Mouse (Mus musculus): ENCODE results near the gene Unc5a.

Gene Unc5a

DNA sequence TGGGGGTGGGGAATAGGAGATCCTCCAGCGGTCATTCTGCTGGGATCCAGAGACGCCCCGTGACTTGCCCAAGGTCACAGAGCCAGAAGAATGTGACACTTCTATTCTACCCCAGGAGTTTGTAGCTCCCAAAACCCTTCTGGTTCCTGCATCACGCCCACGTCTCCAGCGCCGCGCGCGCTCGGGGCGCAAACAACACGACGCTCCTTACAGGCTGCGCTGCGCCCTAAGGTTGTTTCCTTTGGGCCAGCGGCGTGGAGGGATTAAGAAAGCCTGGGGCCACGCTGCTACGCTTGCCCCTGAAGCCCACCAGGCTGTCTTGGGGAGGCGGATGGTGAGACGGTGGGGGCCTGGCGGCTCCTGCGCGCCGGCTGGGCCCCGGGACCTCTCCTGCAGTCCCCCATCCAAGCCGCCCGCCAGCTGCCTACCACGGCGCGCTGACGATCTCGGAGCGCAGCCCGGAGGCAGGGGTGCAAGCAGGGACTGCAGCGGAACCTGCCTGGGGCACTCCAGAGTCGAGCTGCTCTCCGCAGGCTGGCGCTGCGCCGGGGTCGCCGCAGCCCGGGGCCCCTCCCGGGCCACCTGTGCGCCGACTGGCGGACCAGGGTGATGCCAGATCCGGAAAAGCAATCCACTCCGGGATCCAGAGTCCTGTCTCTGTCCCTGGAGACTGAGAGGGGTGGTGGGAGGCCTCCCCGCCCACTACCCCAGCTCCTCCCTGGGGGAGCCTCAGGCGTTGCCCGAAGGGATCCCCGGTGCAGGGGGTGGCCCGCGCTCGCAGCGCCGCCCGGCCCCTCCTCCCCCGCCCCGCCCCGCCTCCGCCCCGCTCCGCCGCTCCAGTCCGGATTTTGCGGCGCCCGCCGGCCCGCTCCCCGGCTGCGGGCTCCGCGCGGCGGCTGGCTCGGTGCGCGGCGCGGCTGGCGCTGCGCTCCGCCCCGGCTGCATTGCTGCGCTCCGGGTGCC is at the start of gene Unc5a:
Unc5a (plus strand) TSS at position 881 of the 963 bp plus-strand sequence.
- DNase-seq: peak; percentile 82

DNA sequence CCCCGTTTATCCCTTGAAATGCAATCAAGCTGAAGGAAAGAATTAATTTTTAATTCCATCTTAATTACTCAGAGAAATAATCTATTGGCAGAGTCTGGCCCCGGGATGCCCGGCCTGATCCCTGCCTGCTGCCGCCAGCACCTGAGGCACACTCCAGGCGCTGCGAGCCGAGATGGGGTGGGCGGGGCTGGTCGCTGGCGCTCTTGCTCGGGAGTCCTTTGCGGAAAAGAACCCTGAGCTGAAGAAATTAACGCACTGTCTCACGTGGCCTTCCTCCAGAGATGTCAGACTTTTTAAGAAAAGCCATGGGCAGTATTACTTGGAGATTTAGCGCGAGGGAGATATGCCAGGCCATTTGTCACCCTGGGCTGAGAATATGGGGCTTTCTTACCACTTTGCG is 37.2 kb upstream of the Unc5a start:
- no peak for DNase-seq

DNA sequence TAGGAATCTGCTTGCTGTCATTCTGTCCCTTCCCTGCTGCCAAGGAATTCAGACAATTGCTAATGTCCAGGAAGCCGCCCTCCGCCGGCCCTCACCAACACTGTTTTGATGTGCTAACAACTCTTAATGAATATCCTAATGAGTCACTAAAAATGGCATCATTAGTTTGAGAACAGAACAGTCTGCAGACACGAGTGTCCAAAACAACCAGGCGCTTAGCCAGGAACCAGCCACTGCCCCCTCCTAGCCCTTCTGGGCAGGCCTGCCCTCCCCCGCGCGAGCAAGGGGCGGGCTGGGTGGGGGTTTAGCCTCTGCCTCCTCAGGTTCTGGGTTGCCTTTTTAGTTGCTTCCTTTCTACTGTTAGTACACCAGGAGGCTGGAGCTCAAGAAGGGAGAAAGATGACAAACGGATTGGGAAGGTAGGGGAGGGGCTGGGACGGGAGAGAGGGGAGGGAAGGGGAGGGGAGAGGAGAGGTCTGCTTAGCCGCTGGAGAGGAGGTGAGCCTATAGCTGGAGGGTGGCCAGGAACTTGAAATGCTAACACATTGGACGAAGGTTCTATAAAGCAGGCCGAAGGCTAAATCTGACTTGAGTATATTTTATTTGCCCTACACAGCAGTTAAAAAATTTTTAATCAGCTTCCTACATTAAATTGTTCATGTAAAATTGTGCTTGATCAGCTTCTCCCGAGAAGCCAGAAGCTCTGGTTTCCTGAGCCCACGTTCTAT is 36.2 kb upstream of the Unc5a start:
- DNase-seq: no peak

DNA sequence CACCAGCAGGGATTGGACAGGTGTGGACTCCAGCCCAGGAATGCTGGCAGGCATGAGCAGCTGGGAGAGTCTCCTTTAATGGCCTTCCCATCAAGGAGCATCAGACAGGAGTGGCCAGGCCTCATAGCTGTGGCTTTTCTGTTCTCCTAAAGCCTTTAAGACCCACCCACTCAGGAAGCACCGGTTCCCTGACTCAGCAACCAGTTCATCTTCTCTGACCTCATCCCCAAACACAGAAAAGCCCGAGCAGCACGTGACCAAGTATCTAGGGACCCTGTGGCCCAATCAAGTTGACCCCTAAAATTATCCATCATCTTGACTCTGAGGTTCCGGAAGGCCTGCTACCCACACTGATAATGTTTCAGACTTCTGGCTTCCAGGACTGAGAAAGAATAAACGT is 32.6 kb upstream of the Unc5a start:
- no peak for DNase-seq

DNA sequence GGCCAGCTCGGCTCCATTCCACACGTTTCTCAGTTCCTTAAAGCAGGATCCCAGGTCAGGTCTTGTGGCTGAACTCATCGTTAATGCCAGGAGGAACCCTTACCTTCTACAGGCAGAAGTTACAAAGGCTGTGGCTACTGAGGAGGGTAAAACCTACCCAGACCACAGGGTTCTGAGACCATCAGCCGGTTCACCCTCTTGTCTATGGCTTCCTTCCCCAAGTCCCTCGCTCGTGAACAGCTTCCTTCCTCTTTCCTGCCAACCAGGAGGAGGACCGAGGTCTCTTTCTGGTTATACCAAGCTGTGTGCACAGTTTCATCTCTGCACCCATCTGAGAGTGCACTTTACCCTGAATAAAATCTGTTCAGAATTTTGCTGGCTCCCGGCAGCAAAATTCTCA is 30.3 kb upstream of the Unc5a start:
- no peak for DNase-seq

DNA sequence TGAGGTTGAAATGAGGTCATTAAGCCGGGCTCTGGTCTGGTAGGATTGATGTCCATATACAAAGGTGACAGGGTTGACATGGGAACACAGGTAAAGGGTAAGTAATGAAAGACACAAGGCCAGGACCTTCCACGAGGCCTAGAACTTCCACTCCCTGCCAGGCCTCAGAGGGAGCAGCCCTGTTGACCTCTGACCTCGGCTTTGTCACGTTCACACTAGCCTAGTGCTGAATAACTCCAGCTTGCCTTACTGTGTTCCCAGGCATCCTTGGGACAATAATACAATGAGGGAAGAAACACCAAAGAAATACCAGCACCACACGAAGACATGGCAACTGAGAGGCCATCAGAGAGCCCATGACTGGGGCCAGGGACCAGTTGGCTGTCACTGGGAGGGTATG is 29.5 kb upstream of the Unc5a start:
- no peak for DNase-seq

DNA sequence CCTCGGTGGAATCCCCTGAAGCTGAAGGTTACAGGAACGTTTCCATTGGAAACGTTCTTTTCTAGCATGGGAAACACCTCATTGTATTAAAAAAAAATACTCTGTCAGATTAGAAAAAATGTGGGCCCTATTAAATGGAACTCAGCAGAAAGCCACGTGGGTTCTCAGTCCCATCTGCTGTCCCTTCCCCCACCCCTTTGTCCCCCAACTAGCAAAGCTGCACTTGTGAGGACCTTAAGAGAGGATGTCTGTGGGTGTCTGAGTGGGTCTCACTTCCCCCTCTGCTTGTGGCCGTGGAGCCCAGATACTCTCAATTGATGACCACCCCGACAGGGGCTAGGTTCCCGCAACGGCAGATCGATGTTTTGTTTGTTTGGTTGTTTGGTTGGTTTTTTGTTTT is 27.5 kb upstream of the Unc5a start:
- no peak for DNase-seq

DNA sequence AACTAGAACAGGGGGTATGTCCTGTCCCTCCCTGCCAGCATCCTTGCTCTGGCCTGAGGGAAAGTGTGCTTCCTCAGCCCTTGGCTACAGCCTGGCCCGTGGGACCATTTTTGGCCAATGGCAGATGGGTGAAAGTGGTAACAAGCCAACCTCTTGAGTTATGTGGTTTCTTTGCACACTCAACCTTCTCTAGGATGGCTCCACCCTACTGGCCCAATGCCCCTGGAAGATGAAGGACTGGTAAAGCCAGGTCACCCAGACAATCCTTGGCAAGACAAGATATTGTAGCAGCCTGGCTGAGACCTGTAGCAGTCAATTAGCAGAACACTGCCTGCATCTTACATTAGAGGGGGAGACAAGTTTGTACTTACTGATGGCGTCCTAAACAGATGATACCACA is 25.5 kb upstream of the Unc5a start:
- no peak for DNase-seq

DNA sequence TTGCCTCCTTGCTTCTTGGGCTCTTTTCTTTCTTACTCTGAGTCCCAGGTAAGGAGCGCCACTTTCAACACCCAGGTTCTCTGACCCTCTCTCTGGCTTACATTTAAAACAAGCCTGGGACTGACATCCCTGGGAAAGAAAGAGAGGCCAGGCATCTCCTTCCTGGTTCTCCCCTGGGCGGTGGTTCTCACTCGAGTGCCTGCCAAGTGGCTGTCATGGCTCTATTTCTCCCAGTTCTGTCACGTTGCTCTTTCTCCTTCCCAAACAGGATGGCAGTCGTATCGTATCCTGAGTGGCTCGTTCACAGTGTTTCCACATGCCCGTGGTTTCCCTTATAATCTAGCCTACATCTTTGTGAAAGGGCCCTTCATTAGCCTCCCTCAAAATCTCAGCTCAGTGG is 23.7 kb upstream of the Unc5a start:
- DNase-seq: no peak

DNA sequence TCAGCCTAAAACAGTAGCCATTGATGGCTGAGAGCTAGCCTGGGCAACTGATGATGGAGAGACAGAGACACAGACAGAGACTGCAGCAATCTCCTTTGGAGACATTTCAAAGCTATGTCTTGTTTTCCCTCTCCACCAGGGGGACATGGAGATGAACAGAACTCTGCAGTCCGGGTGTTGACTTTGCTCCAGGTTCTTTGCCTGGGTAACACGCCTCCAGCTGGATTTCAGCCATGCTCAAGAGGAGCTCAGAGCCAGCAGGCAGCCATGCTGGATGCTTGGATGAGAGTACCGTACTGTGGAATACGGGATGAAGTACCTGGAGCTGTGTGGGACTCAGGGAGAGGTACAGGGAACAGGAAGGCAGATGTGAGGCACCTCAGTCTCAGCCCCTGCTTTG is 22.6 kb upstream of the Unc5a start:
- peak; percentile 73 for DNase-seq

DNA sequence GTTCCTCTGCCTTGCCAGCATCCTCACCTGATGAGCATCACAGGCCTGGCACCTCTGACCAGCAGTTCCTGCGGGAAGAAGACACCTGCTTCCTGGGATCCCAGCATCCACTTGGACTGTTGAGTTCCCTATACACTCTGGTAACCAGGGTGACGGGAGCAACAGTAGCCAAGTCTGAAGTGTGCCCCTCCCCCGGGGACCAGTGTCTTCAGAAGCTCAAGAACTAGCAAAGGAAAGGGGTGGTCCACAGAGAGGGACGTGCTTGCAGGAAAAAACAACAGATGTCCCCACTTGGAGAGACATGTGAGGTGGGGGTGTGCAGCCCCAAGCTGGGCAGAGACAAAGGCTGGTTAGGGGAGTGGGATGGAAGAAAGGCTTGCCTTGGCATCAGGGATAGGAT is 19.1 kb upstream of the Unc5a start:
- DNase-seq: no peak

DNA sequence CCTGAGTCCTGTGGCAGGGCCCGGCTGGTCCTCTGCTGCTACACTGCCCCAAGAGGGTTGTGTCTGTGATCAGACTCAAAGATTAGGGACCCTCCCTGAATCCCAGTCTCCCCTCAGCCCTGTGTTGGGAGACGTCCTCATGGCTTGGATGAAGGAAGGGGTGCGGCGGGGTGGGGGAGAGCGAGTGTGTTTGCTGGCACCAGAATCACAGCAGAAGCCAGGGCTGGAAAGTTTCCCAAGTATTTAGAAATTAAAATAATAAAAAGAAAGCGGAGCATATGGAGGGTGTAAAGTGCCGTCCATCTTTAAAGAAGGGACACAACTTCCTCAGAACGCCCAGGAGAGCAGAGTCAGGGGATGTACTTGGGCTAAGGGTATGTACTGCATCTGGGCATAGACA is 14.3 kb upstream of the Unc5a start:
- no peak for DNase-seq

DNA sequence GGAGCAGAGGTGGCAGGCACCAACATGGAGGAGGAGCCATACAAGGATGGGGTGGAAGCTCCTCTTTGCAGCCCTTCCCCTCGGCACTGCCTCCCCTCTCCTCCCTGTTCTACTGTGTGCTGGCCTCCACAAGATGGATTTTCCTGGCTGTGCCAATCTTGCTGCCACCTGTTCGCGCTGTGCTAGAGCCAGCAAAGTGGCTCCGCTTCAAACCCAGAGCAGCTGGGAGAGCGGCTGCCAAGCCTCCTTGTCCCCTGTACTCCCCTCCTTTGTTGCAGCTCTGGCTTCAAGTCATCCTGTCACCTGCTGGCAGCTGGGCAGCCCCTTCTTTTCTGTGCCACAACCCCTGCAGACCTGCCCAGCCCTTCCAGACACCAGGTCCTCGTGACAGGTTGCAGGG is 13.0 kb upstream of the Unc5a start:
- DNase-seq: no peak

DNA sequence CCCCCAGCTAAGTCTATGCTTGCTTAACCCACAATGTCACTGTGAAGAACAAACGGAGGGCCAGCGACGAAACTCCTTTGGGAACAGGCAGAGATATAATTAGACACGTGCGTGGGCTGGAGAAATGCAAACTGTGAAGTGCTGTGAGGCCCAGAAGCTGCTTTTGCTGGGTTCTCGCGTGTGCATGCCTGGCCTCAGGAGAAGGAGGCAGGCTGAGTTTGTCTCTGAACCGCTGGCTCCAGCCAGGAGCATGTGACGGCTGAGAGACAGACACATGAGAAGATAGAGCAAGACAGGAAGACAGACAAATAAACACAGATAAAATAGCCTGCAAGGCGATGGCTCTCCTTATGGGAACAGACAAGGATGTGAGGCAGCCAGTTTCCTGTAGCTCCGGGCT is 11.3 kb upstream of the Unc5a start:
- DNase-seq: no peak

DNA sequence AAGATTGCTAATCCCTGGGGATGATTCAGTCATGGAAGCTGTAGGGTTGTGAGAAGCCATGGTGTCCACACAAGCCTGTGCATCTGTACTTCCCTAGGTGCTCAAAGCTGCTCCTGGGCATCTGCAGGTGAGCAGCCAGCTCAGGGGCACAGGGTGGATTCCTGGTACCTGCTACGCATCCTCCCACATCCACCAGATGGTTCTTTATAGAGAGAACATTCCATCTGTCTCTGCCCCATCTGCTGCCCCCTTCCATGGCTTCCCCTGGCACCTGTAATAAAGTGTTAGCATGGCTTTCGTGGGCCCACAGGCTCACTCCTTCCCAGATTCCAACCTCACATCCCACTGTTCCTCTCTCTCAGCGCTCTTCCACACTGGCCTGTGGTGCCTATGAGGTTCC is 10.7 kb upstream of the Unc5a start:
- DNase-seq: no peak

DNA sequence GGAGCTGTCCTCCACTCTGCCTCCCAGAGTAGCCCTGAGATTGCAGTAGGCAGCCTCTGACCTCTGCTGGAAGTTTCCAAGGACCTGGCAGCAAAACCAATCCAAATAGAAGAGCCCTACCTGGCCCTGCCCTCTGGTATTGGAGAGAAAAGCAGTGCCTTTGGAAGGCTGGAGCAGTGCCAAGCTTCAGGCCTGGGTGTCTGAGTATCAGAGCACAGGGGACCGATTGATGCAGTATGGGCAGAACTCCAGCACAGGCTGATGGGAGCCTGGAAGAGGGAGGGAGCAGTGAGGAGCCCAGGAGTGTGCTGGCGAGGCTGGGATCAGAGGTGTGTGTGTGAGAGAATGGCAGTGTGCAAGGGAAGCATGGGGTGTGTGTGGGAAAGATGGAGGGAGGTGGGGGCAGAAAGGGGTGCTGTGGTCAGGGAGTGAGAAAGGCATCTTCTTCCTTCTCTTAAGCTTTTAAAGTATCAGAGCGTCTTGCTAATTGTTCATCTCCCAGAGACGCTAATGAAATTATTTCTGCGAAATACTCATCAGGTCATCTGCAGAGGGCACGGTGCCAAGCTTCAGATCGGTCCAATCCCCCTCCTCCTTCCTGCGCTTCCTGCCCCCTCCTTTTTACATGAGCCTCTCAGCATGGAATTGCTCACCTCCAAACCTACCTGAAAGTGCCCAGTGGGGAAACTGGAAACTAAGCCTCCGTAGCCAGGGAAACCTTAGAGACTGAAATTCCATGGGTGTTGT is 4.6 kb upstream of the Unc5a start:
- DNase-seq: no peak

DNA sequence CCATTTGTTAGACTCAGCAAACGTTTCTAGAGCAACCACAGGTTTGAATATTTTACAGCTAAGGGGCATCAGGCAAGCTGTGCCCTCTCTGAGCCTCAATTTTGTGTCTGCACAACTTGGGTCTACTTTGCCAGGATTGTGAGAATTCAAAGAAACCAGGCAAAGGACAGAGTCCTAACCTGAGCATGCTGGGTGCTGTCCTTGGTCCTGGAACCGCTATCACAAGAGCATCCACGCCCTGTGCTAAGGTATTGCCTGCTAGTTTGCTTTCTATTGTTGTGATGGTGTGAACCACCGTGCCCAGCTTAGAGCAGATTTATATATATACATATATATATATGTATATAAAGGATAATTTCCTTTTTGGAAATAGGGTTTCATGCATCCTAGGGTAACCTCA is 3.9 kb upstream of the Unc5a start:
- DNase-seq: no peak

DNA sequence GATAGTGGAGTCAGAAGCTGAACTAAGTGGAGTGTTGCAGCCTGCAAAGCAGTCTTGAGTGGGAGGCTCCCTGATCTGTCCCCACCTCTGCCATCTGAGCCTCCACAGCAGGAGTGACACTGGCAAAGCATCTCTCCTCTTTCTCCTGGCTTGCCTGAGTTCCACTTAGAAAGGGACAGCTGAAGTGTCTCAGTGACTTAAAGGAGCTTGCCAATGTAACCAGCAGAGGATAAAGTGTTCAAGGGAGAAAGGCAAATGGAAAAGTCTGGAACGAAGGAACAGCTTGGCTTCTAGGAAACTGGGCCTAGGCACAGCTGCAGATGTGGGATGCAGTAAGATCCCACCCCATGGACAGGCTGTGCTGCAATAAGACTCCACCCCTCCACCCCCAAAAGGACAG is 2.8 kb upstream of the Unc5a start:
- no peak for DNase-seq

DNA sequence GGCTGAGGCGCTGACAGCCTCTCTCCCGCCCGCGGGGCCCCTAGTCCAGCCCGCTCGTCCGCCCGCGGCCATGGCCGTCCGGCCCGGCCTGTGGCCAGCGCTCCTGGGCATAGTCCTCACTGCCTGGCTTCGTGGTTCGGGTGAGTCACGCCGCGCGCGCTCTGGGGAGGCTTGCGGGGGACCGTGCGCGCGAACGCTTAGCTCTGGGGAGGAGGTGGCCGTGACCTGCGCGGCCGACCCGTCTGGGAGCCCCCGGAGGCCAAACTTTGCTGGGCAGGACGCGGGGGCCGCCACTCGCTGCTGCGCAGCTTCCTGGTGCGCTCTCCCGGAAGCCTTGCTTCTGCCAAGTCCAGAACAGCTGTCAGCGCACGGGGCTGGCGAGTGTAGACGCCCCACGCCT is 381 bp downstream of the Unc5a start:
- DNase-seq: peak; percentile 65

DNA sequence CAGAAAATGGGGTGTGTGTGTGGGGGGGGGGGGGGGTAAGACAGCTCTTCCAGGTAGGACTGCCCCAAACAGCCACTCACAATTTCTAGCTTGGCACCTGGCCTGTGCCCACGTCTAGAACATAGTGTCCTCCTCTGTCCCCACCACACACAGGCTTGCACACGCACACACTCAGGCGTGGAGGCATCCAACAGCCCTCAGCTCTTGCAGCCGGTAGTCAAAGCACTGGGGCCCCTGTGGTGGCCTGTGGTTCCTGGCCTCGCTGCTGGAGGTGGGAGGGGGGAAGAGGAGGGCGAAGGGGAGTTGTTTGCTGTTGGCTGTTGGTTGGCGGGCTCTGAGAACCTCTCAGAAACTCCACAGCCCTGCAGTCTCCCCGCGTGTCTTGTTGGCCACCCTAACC is 920 bp downstream of the Unc5a start:
- DNase-seq: no peak

DNA sequence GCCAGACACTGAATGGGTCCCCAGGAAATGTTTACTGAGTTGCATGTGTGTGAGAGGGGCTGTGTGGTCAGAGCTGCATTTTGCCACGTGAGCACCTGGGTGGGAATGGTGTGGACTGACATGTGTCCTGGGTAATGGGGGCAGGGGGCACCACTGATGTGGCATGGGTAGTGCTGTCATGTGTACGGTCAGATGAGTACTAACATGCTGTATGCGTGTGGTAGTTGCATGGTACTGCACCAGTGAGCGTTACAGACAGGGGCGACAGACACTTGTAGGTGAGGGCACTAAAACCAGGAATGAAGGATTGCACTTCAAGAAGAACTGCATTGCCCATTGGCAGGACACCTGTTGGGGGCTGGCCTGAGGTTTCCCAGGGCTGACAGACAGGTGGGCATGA is 2.0 kb downstream of the Unc5a start:
- no peak for DNase-seq

DNA sequence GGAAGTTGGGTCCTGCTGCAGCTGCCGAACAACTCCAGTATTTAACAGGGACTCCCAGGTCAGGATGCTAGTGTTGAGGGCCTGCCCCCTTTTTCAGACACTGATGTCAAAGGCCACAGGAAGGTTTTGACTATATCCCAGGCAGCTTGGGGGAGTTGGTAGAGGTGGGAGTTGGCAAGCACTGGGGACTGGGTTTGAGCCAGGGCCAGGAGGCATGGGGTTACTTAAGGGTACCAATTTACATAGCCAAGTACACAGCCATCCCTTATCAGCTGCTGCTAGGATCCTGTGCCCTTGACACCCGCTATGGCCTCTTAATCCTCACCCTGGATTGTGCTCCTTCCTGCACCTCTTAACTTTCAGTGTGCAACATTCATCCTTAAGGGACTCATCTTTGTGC is 5.5 kb downstream of the Unc5a start:
- no peak for DNase-seq

DNA sequence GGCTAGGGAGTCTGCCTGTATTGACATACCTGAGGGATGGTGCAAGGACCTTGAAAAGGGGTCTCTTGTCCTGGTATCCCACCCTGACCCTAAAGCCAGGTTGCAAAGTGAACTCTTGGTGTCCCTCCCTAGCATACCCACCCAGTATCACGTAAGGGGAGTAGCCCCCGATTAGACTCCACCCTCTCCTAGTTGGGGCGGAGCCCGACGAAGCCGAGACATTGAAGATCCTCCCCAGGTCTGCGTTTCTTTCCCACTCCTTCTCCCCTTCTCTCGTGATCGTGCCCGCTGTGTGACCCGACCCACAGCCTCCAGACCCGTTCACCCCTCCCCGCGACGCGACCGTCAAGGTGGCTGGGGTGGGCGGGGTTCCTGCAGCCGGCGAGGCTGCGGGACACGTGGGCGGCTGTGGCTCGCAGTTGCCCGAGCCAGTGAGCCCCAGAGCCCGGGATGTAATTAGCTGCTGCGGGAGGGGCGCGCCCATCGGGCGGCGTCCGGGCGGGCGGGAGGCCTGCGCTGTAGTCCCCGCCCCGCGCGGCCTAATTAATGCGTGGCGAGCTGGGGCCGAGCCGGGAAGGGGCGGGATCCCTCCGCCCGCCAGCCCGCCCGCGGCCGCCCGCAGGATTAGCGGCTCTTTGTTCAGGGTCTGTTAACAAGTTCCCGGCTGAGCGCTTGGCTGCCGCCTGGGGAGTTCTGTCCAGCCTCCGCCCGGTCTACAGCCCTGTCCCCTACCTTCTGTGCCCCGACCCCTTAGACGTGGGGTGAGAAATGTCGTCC is 6.7 kb downstream of the Unc5a start:
- DNase-seq: no peak

All from cerebellum, adult 11 months (tissue).